Mouse (Mus musculus) spleen, adult 2 months (tissue): ENCODE measurements at regions not wholly inside any gene's neighbourhood (a gene's known extent, or its start where the extent isn't known, plus 50 kb on each side); places are given as distances from the start of the nearest gene placed in this dataset.

ENCODE experiments used
- CTCF ChIP-seq: fragments of 200-500 bp; IDR thresholded peaks from 2 replicates; pipeline ENCODE4 v1.5.1; 2011; ENCODE audit warnings: mild to moderate bottlenecking, inconsistent platforms; ENCODE audit not compliant: insufficient read depth, insufficient read length, insufficient replicate concordance; ENCODE audit errors: extremely low read depth
- POLR2A ChIP-seq: fragments of 200-500 bp; IDR thresholded peaks from 2 replicates; pipeline ENCODE4 v1.6.1; 2011; ENCODE audit warnings: low read depth, low read length, inconsistent platforms

- TF ChIP-seq CTCF = no peak
- no peak for TF ChIP-seq POLR2A
Measured at GRCm38 (mm10) chr15:52178668-52179067, 1706.0 kb upstream of the Gm7489 start.
